Mouse (Mus musculus): ENCODE measurements around the gene Hoxb5. TPM values are rescaled to one million over a fixed set of nuclear protein-coding genes. Genes with fewer than 3 reads are reported as not detected.

Hoxb5 gene
- total RNA-seq (2023): not detected

GRCm38 (mm10) chr11:96303151-96304099, at the start of gene Hoxb5:
Gene Hoxb5 (plus strand): TSS chr11:96303336.

GRCm38 (mm10) chr11:96270996-96271540, 32.1 kb upstream of the Hoxb5 start, which contains the start of gene Hoxb9:
Gene Hoxb9 (plus strand): TSS chr11:96271457.

GRCm38 (mm10) chr11:96281855-96282570, 21.1 kb upstream of the Hoxb5 start, which contains the start of gene Hoxb8:
Gene Hoxb8 (plus strand): TSS chr11:96281905.

GRCm38 (mm10) chr11:96285771-96286738, 17.1 kb upstream of the Hoxb5 start, which contains the start of gene Hoxb7:
Gene Hoxb7 (plus strand): TSS chr11:96286623.

GRCm38 (mm10) chr11:96291681-96292564, 11.2 kb upstream of the Hoxb5 start, which contains the start of gene Hoxb6:
Gene Hoxb6 (plus strand): TSS chr11:96292476.

GRCm38 (mm10) chr11:96317608-96318367, 14.7 kb downstream of the Hoxb5 start, which contains the start of gene Hoxb4:
Gene Hoxb4 (plus strand): TSS chr11:96318267.

GRCm38 (mm10) chr11:96323154-96323553, 20.0 kb downstream of the Hoxb5 start, which contains the start of gene Hoxb3:
Gene Hoxb3 (plus strand): TSS chr11:96323326.

GRCm38 (mm10) chr11:96350341-96350624, 47.1 kb downstream of the Hoxb5 start, which contains the start of gene Hoxb2:
Gene Hoxb2 (plus strand): TSS chr11:96350525.

Other genes starting within 250 kb of the Hoxb5 start
- gene Ube2z, start 237.9 kb upstream of the Hoxb5 start, total RNA-seq (2023): 37.9 TPM
- 107 TPM for gene Atp5g1, start 227.7 kb upstream of the Hoxb5 start, total RNA-seq (2023)
- gene Calcoco2, start 191.4 kb upstream of the Hoxb5 start, total RNA-seq (2023): not detected
- not detected for gene Ttll6, start 169.6 kb upstream of the Hoxb5 start, total RNA-seq (2023)
- not detected for gene Hoxb13, start 109.0 kb upstream of the Hoxb5 start, total RNA-seq (2023)
- not detected for gene Hoxb9, start 31.9 kb upstream of the Hoxb5 start, total RNA-seq (2023)
- gene Hoxb8, start 21.4 kb upstream of the Hoxb5 start, total RNA-seq (2023): not detected
- not detected for gene Hoxb7, start 16.7 kb upstream of the Hoxb5 start, total RNA-seq (2023)
- gene Hoxb6, start 10.9 kb upstream of the Hoxb5 start, total RNA-seq (2023): not detected
- 1.2 TPM for gene Hoxb4, start 14.9 kb downstream of the Hoxb5 start, total RNA-seq (2023)
- gene Hoxb3, start 20.0 kb downstream of the Hoxb5 start, total RNA-seq (2023): not detected
- not detected for gene Hoxb2, start 47.2 kb downstream of the Hoxb5 start, total RNA-seq (2023)
- gene Hoxb1, start 62.4 kb downstream of the Hoxb5 start, total RNA-seq (2023): not detected
- gene Skap1, start 161.3 kb downstream of the Hoxb5 start, total RNA-seq (2023): 378 TPM